Mouse (Mus musculus): ENCODE measurements around the gene Sdr9c7. TPM values are rescaled to one million over a fixed set of nuclear protein-coding genes. Genes with fewer than 3 reads are reported as not detected.
A peak's percentile ranks its signal among the peaks of the same experiment; 100 is the strongest.

Sdr9c7 gene
- polyA plus RNA-seq, 1 experiment from 2014 or later, result not detected

- no peaks in the 10 kb centered on the region for H3K27me3 ChIP-seq
These were observed 51.3 kb downstream of the Sdr9c7 start for GRCm38 (mm10) chr10:127949596-127950130.

GRCm38 (mm10) chr10:127951390-127951789 is 53.1 kb downstream of the Sdr9c7 start:
- no peak for ATAC-seq (ENCODE audit: low FRiP score, low read depth)
- no peaks in the 10 kb centered on the region for H3K27me3 ChIP-seq
- 82% methylated on average over 9 of the region's 9 CpGs for WGBS
- no peak overlapping the region for H3K4me2 ChIP-seq (replicated peaks)
- no peak overlapping the region for H3K9ac ChIP-seq
- H3K4me3 ChIP-seq, result no peak overlapping the region
- 0 out of 2 replicates have a peak, but pooled peaks cover 1% of the 10 kb centered on the region for H3K4me1 ChIP-seq
- no peaks in the 10 kb centered on the region for H3K36me3 ChIP-seq
- H3K9me3 ChIP-seq, result no peaks in the 10 kb centered on the region
- H3K27ac ChIP-seq, result no peak overlapping the region

More at GRCm38 (mm10) chr10:127949596-127950130, 51.3 kb downstream of the Sdr9c7 start:
- no peaks in the 10 kb centered on the region for H3K9me3 ChIP-seq
- no peak for ATAC-seq (ENCODE audit: low FRiP score, low read depth)
- H3K9ac ChIP-seq, result no peak overlapping the region
- 87% methylated on average over 4 of the region's 4 CpGs for WGBS
- H3K4me1 ChIP-seq, result no peaks in the 10 kb centered on the region
- no peaks in the 10 kb centered on the region for H3K36me3 ChIP-seq
- H3K4me2 ChIP-seq (replicated peaks), result no peak overlapping the region
- H3K4me3 ChIP-seq, result no peak overlapping the region
- H3K27ac ChIP-seq, result no peak overlapping the region

GRCm38 (mm10) chr10:127951821-127952220 is 53.5 kb downstream of the Sdr9c7 start:
- no peak for ATAC-seq (ENCODE audit: low FRiP score, low read depth)
- H3K27ac ChIP-seq, result no peak overlapping the region
- H3K4me2 ChIP-seq (replicated peaks), result no peak overlapping the region
- H3K27me3 ChIP-seq, result no peaks in the 10 kb centered on the region
- H3K4me1 ChIP-seq, result 0 out of 2 replicates have a peak, but pooled peaks cover 3% of the 10 kb centered on the region
- H3K4me3 ChIP-seq, result no peak overlapping the region
- H3K9ac ChIP-seq, result no peak overlapping the region
- H3K9me3 ChIP-seq, result no peaks in the 10 kb centered on the region
- 81% methylated on average over 4 of the region's 4 CpGs for WGBS
- no peaks in the 10 kb centered on the region for H3K36me3 ChIP-seq

- 77% methylated on average over 4 of the region's 4 CpGs for WGBS
- Histone ChIP-seq H3K9ac (no peak overlapping the region), H3K4me1 (0 out of 2 replicates have a peak, but pooled peaks cover 3% of the 10 kb centered on the region), H3K36me3 (no peaks in the 10 kb centered on the region), H3K4me3 (no peak overlapping the region), H3K9me3 (no peaks in the 10 kb centered on the region), H3K27ac (no peak overlapping the region), H3K4me2 (replicated peaks) (no peak overlapping the region), H3K27me3 (no peaks in the 10 kb centered on the region)
- ATAC-seq (ENCODE audit: low FRiP score, low read depth), result no peak
These were observed 56.7 kb downstream of the Sdr9c7 start for GRCm38 (mm10) chr10:127955034-127955433.

- H3K36me3 ChIP-seq, result no peaks in the 10 kb centered on the region
- H3K9ac ChIP-seq, result no peak overlapping the region
- H3K27ac ChIP-seq, result no peak overlapping the region
- no peaks in the 10 kb centered on the region for H3K9me3 ChIP-seq
- peak; percentile 32; the same call in 1 of the 2 replicates for ATAC-seq (ENCODE audit: low FRiP score, low read depth)
- no peak overlapping the region for H3K4me3 ChIP-seq
- 0 out of 2 replicates have a peak, but pooled peaks cover 3% of the 10 kb centered on the region for H3K4me1 ChIP-seq
- no peak overlapping the region for H3K4me2 ChIP-seq (replicated peaks)
- WGBS, result 62% methylated on average over 16 of the region's 16 CpGs
- no peaks in the 10 kb centered on the region for H3K27me3 ChIP-seq
These were observed 58.0 kb downstream of the Sdr9c7 start for GRCm38 (mm10) chr10:127956168-127956816.

GRCm38 (mm10) chr10:127959161-127959679 is 60.9 kb downstream of the Sdr9c7 start:
- Histone ChIP-seq H3K4me1 (0 out of 2 replicates have a peak, but pooled peaks cover 3% of the 10 kb centered on the region), H3K27me3 (no peaks in the 10 kb centered on the region), H3K4me2 (replicated peaks) (no peak overlapping the region), H3K9me3 (no peaks in the 10 kb centered on the region), H3K36me3 (no peaks in the 10 kb centered on the region), H3K4me3 (no peak overlapping the region), H3K27ac (no peak overlapping the region), H3K9ac (no peak overlapping the region)
- 80% methylated on average over 7 of the region's 7 CpGs for WGBS
- ATAC-seq (ENCODE audit: low FRiP score, low read depth), result no peak

Other genes starting within 250 kb of the Sdr9c7 start
- 9.3 and 9.9 TPM in 2 replicates for gene Nemp1, start 231.6 kb upstream of the Sdr9c7 start, polyA plus RNA-seq (2015; fragmentation: Nextera tagmentation; extraction: Ambion mirVana)
- gene Nab2, start 229.9 kb upstream of the Sdr9c7 start, polyA plus RNA-seq (2015; fragmentation: Nextera tagmentation; extraction: Ambion mirVana), result 18.1 and 18.5 TPM in 2 replicates
- 0.31 and 0.42 TPM in 2 replicates for gene Myo1a, start 193.3 kb upstream of the Sdr9c7 start, polyA plus RNA-seq (2015; fragmentation: Nextera tagmentation; extraction: Ambion mirVana)
- gene Tac2, start 174.0 kb upstream of the Sdr9c7 start, polyA plus RNA-seq (2015; fragmentation: Nextera tagmentation; extraction: Ambion mirVana), result 0.70 and 1.8 TPM in 2 replicates
- gene Zbtb39, start 159.0 kb upstream of the Sdr9c7 start, polyA plus RNA-seq (2015; fragmentation: Nextera tagmentation; extraction: Ambion mirVana), result 3.9 and 4.0 TPM in 2 replicates
- 0.54 and 0.71 TPM in 2 replicates for gene Gpr182, start 146.8 kb upstream of the Sdr9c7 start, polyA plus RNA-seq (2015; fragmentation: Nextera tagmentation; extraction: Ambion mirVana)
- not detected in 2 replicates for gene Rdh1, start 138.8 kb upstream of the Sdr9c7 start, polyA plus RNA-seq (2015; fragmentation: Nextera tagmentation; extraction: Ambion mirVana)
- not detected in 2 replicates for gene Rdh16f1, start 138.7 kb upstream of the Sdr9c7 start, polyA plus RNA-seq (2015; fragmentation: Nextera tagmentation; extraction: Ambion mirVana)
- gene Rdh9, start 122.1 kb upstream of the Sdr9c7 start, polyA plus RNA-seq (2015; fragmentation: Nextera tagmentation; extraction: Ambion mirVana), result 0.18 and 0.27 TPM in 2 replicates
- gene Rdh16, start 97.4 kb upstream of the Sdr9c7 start, polyA plus RNA-seq (2015; fragmentation: Nextera tagmentation; extraction: Ambion mirVana), result not detected in 2 replicates
- gene Rdh19, start 48.6 kb upstream of the Sdr9c7 start, polyA plus RNA-seq (2015; fragmentation: Nextera tagmentation; extraction: Ambion mirVana), result not detected in 2 replicates
- not detected in 2 replicates for gene Rdh16f2, start 32.0 kb upstream of the Sdr9c7 start, polyA plus RNA-seq (2015; fragmentation: Nextera tagmentation; extraction: Ambion mirVana)
- gene Rdh7, start 9.7 kb upstream of the Sdr9c7 start, polyA plus RNA-seq (2015; fragmentation: Nextera tagmentation; extraction: Ambion mirVana), result not detected in 2 replicates
- not detected in 2 replicates for gene Hsd17b6, start 109.1 kb downstream of the Sdr9c7 start, polyA plus RNA-seq (2015; fragmentation: Nextera tagmentation; extraction: Ambion mirVana)
- gene Prim1, start 116.7 kb downstream of the Sdr9c7 start, polyA plus RNA-seq (2015; fragmentation: Nextera tagmentation; extraction: Ambion mirVana), result 93.3 and 96.1 TPM in 2 replicates
- 797 and 826 TPM in 2 replicates for gene Naca, start 137.1 kb downstream of the Sdr9c7 start, polyA plus RNA-seq (2015; fragmentation: Nextera tagmentation; extraction: Ambion mirVana)
- gene Ptges3, start 160.4 kb downstream of the Sdr9c7 start, polyA plus RNA-seq (2015; fragmentation: Nextera tagmentation; extraction: Ambion mirVana), result 564 and 574 TPM in 2 replicates
- 1,947 and 1,954 TPM in 2 replicates for gene Atp5b, start 184.8 kb downstream of the Sdr9c7 start, polyA plus RNA-seq (2015; fragmentation: Nextera tagmentation; extraction: Ambion mirVana)
- gene Baz2a, start 193.1 kb downstream of the Sdr9c7 start, polyA plus RNA-seq (2015; fragmentation: Nextera tagmentation; extraction: Ambion mirVana), result 9.0 and 10.5 TPM in 2 replicates